Mouse (Mus musculus): ENCODE results near the gene Itga4. TPM values are rescaled to one million over a fixed set of nuclear protein-coding genes. Genes with fewer than 3 reads are reported as not detected.

Gene Itga4
- total and polyA plus RNA-seq, 3 experiments = 22.7 to 97.5 (median 48.9) TPM

DNA sequence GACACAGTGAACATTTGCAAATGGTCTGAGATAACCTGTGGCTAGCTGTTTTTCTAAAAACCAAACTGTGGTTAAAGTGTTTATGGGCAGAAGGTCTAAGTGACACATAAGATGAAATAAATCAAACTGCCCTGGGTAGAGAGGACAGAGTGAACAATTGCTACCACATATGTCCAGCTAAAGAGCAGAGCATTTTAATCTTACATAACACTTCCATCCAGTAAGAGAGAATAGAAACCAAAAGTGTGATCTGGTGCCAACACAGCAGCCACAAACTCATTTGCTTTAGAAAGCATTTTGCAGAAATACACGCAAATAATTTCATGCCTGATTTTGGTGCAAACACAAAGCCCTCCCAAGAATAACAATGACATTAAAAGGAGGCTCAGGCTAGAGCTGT is 83.8 kb downstream of the Itga4 start:
- H3K79me2 ChIP-seq (ENCODE audit: control insufficient read depth, insufficient read depth, low read length, poor library complexity) = no peaks in the 10 kb centered on the region
- H3K9ac ChIP-seq (ENCODE audit: control insufficient read depth, low read depth, low read length, poor library complexity, severe bottlenecking) = no peak overlapping the region
- H3K9me3 ChIP-seq (replicated peaks; ENCODE audit: insufficient read depth, low read length) = no peaks in the 10 kb centered on the region
- DNase-seq (ENCODE audit: low read depth, low spot score) = no peak
- no peak for TF ChIP-seq MEF2A (IDR thresholded peaks at IDR 0.05; ENCODE audit: extremely low read depth, insufficient replicate concordance, low read depth, low read length, poor library complexity, severe bottlenecking)
- TF ChIP-seq MAX (IDR thresholded peaks at IDR 0.05; ENCODE audit: low read length) = no peak
- TF ChIP-seq JUND (IDR thresholded peaks at IDR 0.05; ENCODE audit: low read depth, low read length) = no peak
- no peak for TF ChIP-seq GABPA (IDR thresholded peaks at IDR 0.05; ENCODE audit: low read depth, low read length)
- TF ChIP-seq MYB (IDR thresholded peaks at IDR 0.05; ENCODE audit: low read depth, low read length) = no peak
- no peak for TF ChIP-seq KAT2A (conservative IDR thresholded peaks at IDR 0.05; ENCODE audit: low read depth, low read length)
- no peak for TF ChIP-seq TAL1 (IDR thresholded peaks at IDR 0.05; ENCODE audit: low read length)
- no peak for TF ChIP-seq ZC3H11A (IDR thresholded peaks at IDR 0.05; ENCODE audit: low read depth, low read length)
- TF ChIP-seq E2F4 (IDR thresholded peaks at IDR 0.05; ENCODE audit: borderline replicate concordance, low read depth, low read length) = no peak
- no peak for TF ChIP-seq USF1 (IDR thresholded peaks at IDR 0.05; ENCODE audit: low read depth, low read length)
- no peak for TF ChIP-seq ELF1 (IDR thresholded peaks at IDR 0.05; ENCODE audit: low read depth, low read length)
- TF ChIP-seq NRF1 (IDR thresholded peaks at IDR 0.05; ENCODE audit: insufficient read depth, low read depth, low read length, poor library complexity, severe bottlenecking) = no peak
- no peak for TF ChIP-seq CTCF (IDR thresholded peaks at IDR 0.05 in 2 of 3, conservative IDR thresholded peaks at IDR 0.05 in 1 of 3; ENCODE audit: control insufficient read depth in 1 of 3, insufficient read depth in 1 of 3, low read depth in 2 of 3, low read length in 3 of 3, poor library complexity in 1 of 3, severe bottlenecking in 1 of 3)
- no peak for TF ChIP-seq MYC (IDR thresholded peaks at IDR 0.05; ENCODE audit: low read depth, low read length)
- no peak for TF ChIP-seq RAD21 (IDR thresholded peaks at IDR 0.05; ENCODE audit: low read depth, low read length)
- no peak for TF ChIP-seq ZKSCAN1 (IDR thresholded peaks at IDR 0.05; ENCODE audit: low read depth, low read length)
- TF ChIP-seq ZMIZ1 (IDR thresholded peaks at IDR 0.05; ENCODE audit: low read depth, low read length) = no peak
- no peak for TF ChIP-seq GATA1 (IDR thresholded peaks at IDR 0.05; ENCODE audit: low read depth, low read length)
- TF ChIP-seq SMC3 (IDR thresholded peaks at IDR 0.05; ENCODE audit: low read depth, low read length) = no peak
- TF ChIP-seq CHD1 (IDR thresholded peaks at IDR 0.05; ENCODE audit: low read depth, low read length) = no peak
- H3K27me3 ChIP-seq (ENCODE audit: control insufficient read depth in 1 of 2, insufficient read depth in 2 of 2, low read length in 2 of 2) = no peaks in the 10 kb centered on the region
- H3K27ac ChIP-seq (ENCODE audit: control insufficient read depth, low read depth, low read length) = no peak overlapping the region
- H3K4me1 ChIP-seq (ENCODE audit: control insufficient read depth in 1 of 2, insufficient read depth in 2 of 2, low read length in 2 of 2) = peaks cover 0 to 2% of the 10 kb centered on the region in 2 experiments; a peak in 1 of 4 replicates
- H3K4me3 ChIP-seq (ENCODE audit: control insufficient read depth in 1 of 2, insufficient read depth in 1 of 2, low read depth in 2 of 2, low read length in 2 of 2) = no peak overlapping the region
- peaks cover 0 to 3% of the 10 kb centered on the region in 2 experiments; a peak in 1 of 4 replicates for H3K36me3 ChIP-seq (ENCODE audit: control insufficient read depth in 1 of 2, insufficient read depth in 2 of 2, low read length in 2 of 2)

DNA sequence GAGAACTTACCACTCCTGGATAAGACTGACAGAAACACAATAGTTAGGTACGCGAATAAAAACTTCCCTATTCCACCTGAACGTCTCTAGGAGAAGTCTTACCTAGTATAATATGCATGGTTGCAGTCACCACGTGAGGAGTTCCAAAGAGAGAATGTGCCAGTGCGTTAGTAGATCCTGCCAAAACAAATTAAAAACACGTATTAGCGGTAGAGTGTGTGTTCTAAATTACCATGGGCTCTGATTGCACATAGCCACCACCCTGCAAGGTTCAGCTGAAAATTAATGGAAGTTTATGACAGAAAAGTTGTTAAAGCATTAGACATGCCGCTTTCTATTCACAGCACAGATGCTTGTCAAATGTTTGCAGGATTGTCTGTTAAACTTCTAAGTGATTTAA is 87.9 kb downstream of the Itga4 start:
- Histone ChIP-seq H3K36me3 (ENCODE audit: control insufficient read depth in 1 of 2, insufficient read depth in 2 of 2, low read length in 2 of 2) (no peaks in the 10 kb centered on the region), H3K9me3 (replicated peaks; ENCODE audit: insufficient read depth, low read length) (no peaks in the 10 kb centered on the region), H3K9ac (ENCODE audit: control insufficient read depth, low read depth, low read length, poor library complexity, severe bottlenecking) (no peak overlapping the region), H3K27ac (ENCODE audit: control insufficient read depth, low read depth, low read length) (no peak overlapping the region), H3K4me1 (ENCODE audit: control insufficient read depth in 1 of 2, insufficient read depth in 2 of 2, low read length in 2 of 2) (no peaks in the 10 kb centered on the region; a peak in 1 of 4 replicates), H3K4me3 (ENCODE audit: control insufficient read depth in 1 of 2, insufficient read depth in 1 of 2, low read depth in 2 of 2, low read length in 2 of 2) (no peak overlapping the region), H3K79me2 (ENCODE audit: control insufficient read depth, insufficient read depth, low read length, poor library complexity) (no peaks in the 10 kb centered on the region), H3K27me3 (ENCODE audit: control insufficient read depth in 1 of 2, insufficient read depth in 2 of 2, low read length in 2 of 2) (no peaks in the 10 kb centered on the region)
- DNase-seq (ENCODE audit: low read depth, low spot score) = no peak
- TF ChIP-seq KAT2A (conservative IDR thresholded peaks at IDR 0.05; ENCODE audit: low read depth, low read length) (no peak), RAD21 (IDR thresholded peaks at IDR 0.05; ENCODE audit: low read depth, low read length) (no peak), CHD2 (IDR thresholded peaks at IDR 0.05; ENCODE audit: low read length) (no peak), POLR2AphosphoS2 (IDR thresholded peaks at IDR 0.05; ENCODE audit: low read length) (no peak), TAL1 (IDR thresholded peaks at IDR 0.05; ENCODE audit: low read length) (no peak), GATA1 (IDR thresholded peaks at IDR 0.05; ENCODE audit: low read depth, low read length) (no peak), CHD1 (IDR thresholded peaks at IDR 0.05; ENCODE audit: low read depth, low read length) (no peak), ELF1 (IDR thresholded peaks at IDR 0.05; ENCODE audit: low read depth, low read length) (no peak), MAX (IDR thresholded peaks at IDR 0.05; ENCODE audit: low read length) (no peak), TCF12 (IDR thresholded peaks at IDR 0.05; ENCODE audit: low read depth, low read length) (no peak)

All from MEL (cell line).